Mouse (Mus musculus) kidney, adult 2 months (tissue): ENCODE measurements around the gene Ppp1r13b. TPM values are rescaled to one million over a fixed set of nuclear protein-coding genes. Genes with fewer than 3 reads are reported as not detected.

Experiments
- DNase-seq: peaks from one replicate; pipeline ENCODE4 v3.0.0; 2021
- H3K27ac ChIP-seq: fragments of 200-500 bp; 2 replicates; pipeline ENCODE4 v1.5.1; 2012; ENCODE audit warnings: low read depth, low read length, control low read depth, inconsistent platforms; ENCODE audit not compliant: insufficient read depth
- H3K27me3 ChIP-seq: fragments of 200-500 bp; replicated peaks from 2 replicates; pipeline ENCODE4 v1.6.1; 2012; ENCODE audit warnings: mild to moderate bottlenecking, moderate library complexity, low read length, inconsistent platforms; ENCODE audit not compliant: control insufficient read depth, insufficient read depth
- H3K36me3 ChIP-seq: fragments of 200-500 bp; 2 replicates; pipeline ENCODE4 v1.6.1; 2012; ENCODE audit warnings: mild to moderate bottlenecking, moderate library complexity, low read length, inconsistent platforms; ENCODE audit not compliant: control insufficient read depth, insufficient read depth
- H3K4me1 ChIP-seq: fragments of 200-500 bp; 2 replicates; pipeline ENCODE4 v1.6.1; 2011; ENCODE audit warnings: low read length; ENCODE audit not compliant: control insufficient read depth, insufficient read depth
- H3K4me3 ChIP-seq: fragments of 200-500 bp; 2 replicates; pipeline ENCODE4 v1.5.1; 2011; ENCODE audit warnings: mild to moderate bottlenecking, low read depth, low read length, control low read depth; ENCODE audit not compliant: insufficient read depth
- CTCF ChIP-seq: fragments of 200-500 bp; conservative IDR thresholded peaks from 2 replicates; pipeline ENCODE4 v1.5.1; 2011; ENCODE audit warnings: low read depth, mild to moderate bottlenecking, control low read depth, low read length, moderate library complexity, mixed read lengths; ENCODE audit not compliant: insufficient read depth, insufficient read length
- POLR2A ChIP-seq: fragments of 200-500 bp; IDR thresholded peaks from one replicate; pipeline ENCODE4 v1.6.1; 2011; ENCODE audit warnings: low read depth, low read length, control low read depth
- WGBS: fragments of 180-500 bp; shearing (Covaris S2); methylation state at CpG from one replicate; pipeline ENCODE4 v1.1.7; 2018; 5-methylcytosine and 5-hydroxymethylcytosine counted together
- polyA plus RNA-seq: library from polyadenylated mRNA; depleted of rRNA; stranded (reverse); fragments of >200 nt; gene quantifications from 2 replicates; pipeline ENCODE4 v1.2.3, GENCODE M21; 2012; rRNA removed

The Ppp1r13b gene
- polyA plus RNA-seq, 1 experiment, result 11.7 TPM

- WGBS, result 55% methylated on average over 7 of the region's 7 CpGs
- Histone ChIP-seq H3K27ac (no peak overlapping the region), H3K4me3 (no peak overlapping the region), H3K36me3 (no peaks in the 10 kb centered on the region), H3K4me1 (peaks cover 36% of the 10 kb centered on the region), H3K27me3 (no peaks in the 10 kb centered on the region)
- DNase-seq, result no peak
- TF ChIP-seq POLR2A (no peak), CTCF (no peak)
Observed at GRCm38 (mm10) chr12:111790631-111791030, 117.3 kb downstream of the Ppp1r13b start.

GRCm38 (mm10) chr12:111790090-111790489 is 117.8 kb downstream of the Ppp1r13b start:
- DNase-seq, result peak; percentile 88
- H3K4me3 ChIP-seq, result no peak overlapping the region
- 53% methylated on average over 5 of the region's 5 CpGs for WGBS
- H3K27me3 ChIP-seq, result no peaks in the 10 kb centered on the region
- peaks cover 31% of the 10 kb centered on the region for H3K4me1 ChIP-seq
- TF ChIP-seq POLR2A (no peak), CTCF (no peak)
- no peaks in the 10 kb centered on the region for H3K36me3 ChIP-seq
- peak overlapping the region; percentile 53 for H3K27ac ChIP-seq

- Histone ChIP-seq H3K27ac (no peak overlapping the region), H3K27me3 (no peaks in the 10 kb centered on the region), H3K4me3 (no peak overlapping the region), H3K4me1 (peaks cover 21% of the 10 kb centered on the region; the same call in 1 of the 2 replicates), H3K36me3 (no peaks in the 10 kb centered on the region; the same call in 1 of the 2 replicates)
- WGBS, result 97% methylated on average over 6 of the region's 6 CpGs
- DNase-seq, result no peak
- TF ChIP-seq CTCF (no peak), POLR2A (no peak)
Observed at GRCm38 (mm10) chr12:111787015-111787414, 120.9 kb downstream of the Ppp1r13b start.

- Histone ChIP-seq H3K27me3 (no peaks in the 10 kb centered on the region), H3K27ac (no peak overlapping the region), H3K4me1 (peaks cover 11% of the 10 kb centered on the region; the same call in 1 of the 2 replicates), H3K36me3 (no peaks in the 10 kb centered on the region; the same call in 1 of the 2 replicates), H3K4me3 (no peak overlapping the region)
- no peak for DNase-seq
- no peak for TF ChIP-seq POLR2A
- TF ChIP-seq CTCF, result no peak
- 67% methylated on average over 15 of the region's 15 CpGs for WGBS
Observed at GRCm38 (mm10) chr12:111785174-111785573, 122.7 kb downstream of the Ppp1r13b start.

- no peak overlapping the region for H3K27ac ChIP-seq
- TF ChIP-seq POLR2A, result no peak
- TF ChIP-seq CTCF, result peak; percentile 46
- WGBS, result 91% methylated on average over 1 of the region's 1 CpGs
- H3K36me3 ChIP-seq, result no peaks in the 10 kb centered on the region; the same call in 1 of the 2 replicates
- H3K27me3 ChIP-seq, result no peaks in the 10 kb centered on the region
- no peak overlapping the region for H3K4me3 ChIP-seq
- no peaks in the 10 kb centered on the region for H3K4me1 ChIP-seq
- no peak for DNase-seq
Observed at GRCm38 (mm10) chr12:111779544-111779943, 128.4 kb downstream of the Ppp1r13b start.

Other genes with a start within 250 kb of the Ppp1r13b start
- 280 and 340 TPM in 2 replicates for gene Ckb, start 235.8 kb downstream of the Ppp1r13b start, polyA plus RNA-seq
- 12.4 and 16.9 TPM in 2 replicates for gene Trmt61a, start 230.0 kb downstream of the Ppp1r13b start, polyA plus RNA-seq
- gene Bag5, start 194.9 kb downstream of the Ppp1r13b start, polyA plus RNA-seq, result 11.3 and 14.6 TPM in 2 replicates
- 63.8 and 68.4 TPM in 2 replicates for gene Apopt1, start 194.8 kb downstream of the Ppp1r13b start, polyA plus RNA-seq
- gene Klc1, start 149.3 kb downstream of the Ppp1r13b start, polyA plus RNA-seq, result 40.3 and 44.3 TPM in 2 replicates
- gene Xrcc3, start 94.2 kb downstream of the Ppp1r13b start, polyA plus RNA-seq, result 5.3 and 6.0 TPM in 2 replicates
- gene Zfyve21, start 93.9 kb downstream of the Ppp1r13b start, polyA plus RNA-seq, result 97.0 and 105 TPM in 2 replicates
- gene Atp5mpl, start 58.9 kb upstream of the Ppp1r13b start, polyA plus RNA-seq, result 91.8 and 126 TPM in 2 replicates
- gene Tdrd9, start 63.4 kb upstream of the Ppp1r13b start, polyA plus RNA-seq, result 0.07 TPM in 1 of 2 replicates, not detected in the other
- not detected in 2 replicates for gene Rd3l, start 73.2 kb upstream of the Ppp1r13b start, polyA plus RNA-seq
- gene Aspg, start 198.6 kb upstream of the Ppp1r13b start, polyA plus RNA-seq, result 39.2 and 52.5 TPM in 2 replicates
- 3.8 and 4.2 TPM in 2 replicates for gene Kif26a, start 238.1 kb upstream of the Ppp1r13b start, polyA plus RNA-seq